Mouse (Mus musculus): ENCODE data around the gene Gm20388. TPM values are rescaled to one million over a fixed set of nuclear protein-coding genes. Genes with fewer than 3 reads are reported as not detected.
"Not testable (repeated sequence)": the region's sequence is repeated elsewhere in the genome, so short reads cannot be mapped to it uniquely, and the experiment has no call there.

Gene Gm20388
- total RNA-seq, 2 experiments from 2014 or later = 4.4 to 7.8 TPM

DNA sequence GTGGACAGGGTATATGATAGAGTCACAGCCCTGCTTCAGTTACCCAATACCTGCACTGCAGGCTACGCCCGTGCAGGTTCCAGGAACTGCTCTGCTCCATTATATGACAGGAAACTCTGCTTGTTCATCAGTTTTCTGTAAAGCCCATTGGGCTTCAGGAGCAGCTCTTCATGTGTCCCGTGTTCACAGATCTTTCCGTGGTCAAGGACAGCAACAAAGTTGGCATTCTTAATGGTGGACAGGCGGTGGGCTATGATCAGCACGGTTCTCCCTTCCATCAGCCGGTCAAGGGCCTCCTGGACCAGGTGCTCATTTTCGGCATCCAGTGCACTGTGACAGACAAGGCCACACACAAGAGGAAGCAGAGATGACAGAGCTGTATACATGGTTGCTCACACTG lies 4043.6 kb downstream of the Gm20388 start:
- DNase-seq (ENCODE audit: low spot score in 2 of 2) = no peak

GRCm38 (mm10) chr8:123958130-123958529 lies 4047.5 kb downstream of the Gm20388 start:
- DNase-seq (ENCODE audit: low spot score in 2 of 2) = peak; percentile 28 to 47

DNA sequence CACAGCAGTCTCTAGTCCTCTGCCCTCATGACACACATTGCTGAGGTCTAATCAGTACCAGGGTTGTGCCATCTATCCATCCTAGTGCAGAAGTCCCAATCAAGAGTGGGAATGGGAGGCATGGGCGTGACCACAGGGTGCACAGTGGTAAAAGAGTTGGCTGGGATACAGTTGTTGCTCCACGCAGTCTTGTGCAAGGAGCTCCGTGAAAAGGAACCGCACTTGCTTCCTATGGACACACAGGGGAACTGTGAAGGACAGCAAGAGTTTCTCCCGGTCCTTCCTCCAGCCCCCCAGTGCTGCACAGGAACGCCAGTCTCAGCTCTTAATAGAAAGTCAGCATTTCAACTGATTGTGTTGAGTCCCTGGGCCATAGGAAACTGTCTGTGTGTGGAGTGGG lies 4048.8 kb downstream of the Gm20388 start:
- DNase-seq (ENCODE audit: low spot score in 2 of 2) = no peak

GRCm38 (mm10) chr8:123960056-123960455 lies 4049.4 kb downstream of the Gm20388 start:
- no peak for DNase-seq (ENCODE audit: low spot score in 2 of 2)

- DNase-seq (ENCODE audit: low spot score in 2 of 2) = not testable (repeated sequence)
These were observed 4049.9 kb downstream of the Gm20388 start for GRCm38 (mm10) chr8:123960556-123960955.

DNA sequence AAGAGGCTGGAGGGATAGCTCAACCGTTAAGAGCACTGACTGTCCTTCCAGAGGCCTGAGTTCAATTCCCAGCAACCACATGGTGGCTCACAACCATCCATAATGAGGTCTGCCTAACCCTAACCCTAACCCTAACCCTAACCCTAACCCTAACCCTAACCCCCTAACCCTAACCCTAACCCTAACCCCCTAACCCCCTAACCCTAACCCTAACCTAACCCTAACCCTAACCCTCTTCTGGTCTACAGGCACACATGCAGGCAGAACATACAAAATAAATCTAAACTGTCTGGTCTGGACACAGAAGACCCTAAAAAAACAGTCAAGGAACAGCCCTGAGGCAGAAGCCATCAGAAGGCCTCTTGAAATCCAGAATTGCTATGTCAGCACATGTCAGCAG lies 4050.7 kb downstream of the Gm20388 start:
- DNase-seq (ENCODE audit: low spot score in 2 of 2) = no peak

DNA sequence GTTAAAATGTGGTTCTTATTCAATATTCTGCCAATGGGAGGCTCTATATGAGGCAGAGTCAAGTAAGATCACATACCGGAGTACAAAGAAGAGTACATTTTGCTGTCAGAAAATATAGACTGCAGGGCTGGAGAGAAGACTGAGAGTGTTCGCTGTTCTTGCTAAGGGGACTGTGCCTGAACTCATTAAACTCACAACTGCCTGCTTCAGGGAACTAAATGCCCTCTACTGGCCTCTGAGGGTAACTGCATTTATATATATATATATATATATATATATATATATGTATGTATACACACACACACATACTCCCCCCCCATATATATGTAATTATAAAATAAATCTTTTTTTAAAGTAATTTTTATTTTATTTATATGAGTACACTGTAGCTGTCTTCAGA lies 4056.3 kb downstream of the Gm20388 start:
- DNase-seq (ENCODE audit: low spot score in 2 of 2) = no peak

DNA sequence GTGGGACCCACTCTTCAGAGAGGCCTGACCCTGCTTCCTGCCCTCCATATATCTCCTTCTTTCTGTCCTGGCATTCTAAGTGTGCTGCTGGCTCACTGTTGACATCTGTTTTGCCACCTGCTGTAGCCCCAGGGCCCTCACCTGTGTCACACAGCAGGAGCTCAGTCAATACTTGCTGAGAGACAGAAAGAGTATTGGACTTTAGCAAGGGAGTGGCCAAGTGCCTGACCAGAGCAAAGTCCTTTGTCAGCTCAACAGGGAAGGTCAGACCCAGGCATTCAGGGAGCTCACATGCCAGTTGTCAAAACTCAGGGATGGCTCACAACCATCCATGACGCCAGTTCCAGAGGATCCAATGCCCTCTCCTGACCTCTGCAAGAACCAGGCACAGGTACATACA lies 4062.9 kb downstream of the Gm20388 start:
- DNase-seq (ENCODE audit: low spot score in 2 of 2) = no peak

DNA sequence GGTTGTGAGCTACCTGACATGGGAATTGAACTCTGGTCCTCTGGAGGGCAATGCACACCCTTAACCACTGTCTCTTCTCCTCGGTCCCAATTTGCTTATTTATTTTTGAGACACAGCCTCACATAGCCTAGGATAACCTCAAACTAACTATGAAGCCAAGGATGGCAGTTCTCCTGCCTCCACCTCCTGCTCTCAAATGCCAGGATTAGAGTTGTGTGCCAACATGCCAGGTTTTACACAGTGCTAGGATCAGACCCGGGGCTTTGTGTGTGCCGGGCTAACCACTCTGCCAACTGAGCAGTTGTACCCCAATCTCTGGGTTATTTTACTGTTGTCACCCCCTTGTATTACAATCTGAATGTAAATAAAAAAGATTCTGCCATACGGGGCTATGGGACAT lies 4066.9 kb downstream of the Gm20388 start:
- no peak for DNase-seq (ENCODE audit: low spot score in 2 of 2)

DNA sequence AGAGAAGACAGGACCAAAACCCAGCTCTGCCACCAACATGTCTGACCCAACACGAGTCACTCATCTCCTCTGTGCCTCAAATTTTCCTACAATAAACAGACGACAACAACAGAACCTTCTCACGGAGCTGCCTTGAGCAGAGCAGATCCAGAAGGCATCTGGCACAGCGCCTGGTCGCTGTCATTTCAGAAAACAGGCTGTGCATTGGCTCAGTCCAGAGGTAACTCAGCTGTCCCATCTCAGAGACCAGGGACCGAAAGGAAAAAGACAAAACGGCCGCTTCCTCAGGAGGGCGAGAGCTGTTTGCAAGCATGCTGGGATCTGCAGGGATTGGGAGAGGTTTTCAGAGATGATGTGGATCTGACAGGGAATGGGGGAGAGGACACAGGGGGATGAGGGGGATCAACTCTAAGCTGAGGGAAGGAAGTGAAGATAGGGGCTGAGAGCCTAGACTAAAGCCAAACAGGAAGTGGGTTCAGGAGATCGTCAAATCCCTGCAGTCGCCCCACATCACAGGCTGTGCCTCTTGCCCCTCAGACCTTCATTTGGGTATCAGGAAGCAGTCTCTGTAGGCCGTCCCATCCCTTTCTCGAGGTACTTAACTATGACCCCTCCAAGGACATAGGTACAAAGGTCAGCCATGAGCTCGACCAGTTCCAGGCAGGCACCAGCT lies 4067.7 kb downstream of the Gm20388 start:
- DNase-seq (ENCODE audit: low spot score in 2 of 2) = no peak

DNA sequence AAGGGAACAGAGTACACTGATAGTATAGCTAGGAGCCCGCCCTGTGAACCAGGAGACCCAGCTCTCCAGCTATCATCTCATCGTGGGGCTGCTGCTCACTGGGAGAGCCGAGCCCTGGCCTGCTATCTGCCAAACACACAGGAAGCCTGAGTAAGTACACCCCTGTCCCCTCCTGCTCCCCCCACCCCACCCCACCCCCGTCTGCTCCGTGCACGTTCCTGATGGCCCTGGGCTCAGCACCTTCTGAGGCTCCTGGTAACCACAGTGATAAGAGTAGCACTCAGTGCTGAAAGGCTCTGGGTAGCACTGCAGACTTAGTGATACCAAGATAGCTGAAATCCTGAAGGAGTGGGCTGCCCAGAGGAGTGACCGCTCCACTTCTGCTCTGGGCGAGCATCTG lies 4068.3 kb downstream of the Gm20388 start:
- DNase-seq (ENCODE audit: low spot score in 2 of 2) = no peak

DNA sequence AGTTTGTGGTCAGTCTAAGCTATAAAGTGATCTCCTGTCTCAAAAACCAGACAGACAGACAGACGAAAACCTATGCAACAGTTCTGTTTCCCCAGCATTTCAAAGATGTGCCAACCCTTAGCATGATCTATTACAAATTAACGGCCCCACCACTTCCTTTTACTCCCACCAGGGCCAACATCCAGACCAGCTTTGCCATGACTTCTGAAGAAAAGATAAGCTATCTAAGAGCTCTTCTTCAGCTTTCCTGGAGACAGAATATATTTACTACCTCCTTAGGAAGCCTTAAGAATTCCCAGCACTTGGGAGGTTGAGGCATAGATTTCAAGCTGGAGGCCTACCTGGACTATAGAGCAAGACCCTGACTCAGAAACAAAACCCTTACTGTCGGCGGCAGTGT lies 4069.6 kb downstream of the Gm20388 start:
- DNase-seq (ENCODE audit: low spot score in 2 of 2) = no peak

DNA sequence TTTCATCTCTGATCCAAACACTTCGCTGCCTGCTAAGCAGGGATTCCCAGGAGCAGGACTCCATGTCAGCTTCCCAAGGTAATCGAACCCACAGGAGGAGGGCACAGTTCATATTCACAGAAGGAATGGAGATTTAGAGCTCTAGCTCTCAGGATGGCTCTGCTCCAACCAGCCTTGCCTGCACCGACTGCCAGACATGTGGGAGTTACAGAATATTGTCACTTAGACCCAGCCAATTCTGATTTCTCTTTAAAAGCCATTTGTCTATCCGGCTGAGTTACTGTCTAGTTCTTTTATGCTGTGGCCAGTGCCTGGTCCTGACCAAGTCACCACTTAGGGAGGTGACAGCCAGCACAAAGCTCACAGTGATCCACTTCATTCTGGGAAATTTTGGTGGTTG lies 4071.0 kb downstream of the Gm20388 start:
- DNase-seq (ENCODE audit: low spot score in 2 of 2) = peak; percentile 19 to 35

DNA sequence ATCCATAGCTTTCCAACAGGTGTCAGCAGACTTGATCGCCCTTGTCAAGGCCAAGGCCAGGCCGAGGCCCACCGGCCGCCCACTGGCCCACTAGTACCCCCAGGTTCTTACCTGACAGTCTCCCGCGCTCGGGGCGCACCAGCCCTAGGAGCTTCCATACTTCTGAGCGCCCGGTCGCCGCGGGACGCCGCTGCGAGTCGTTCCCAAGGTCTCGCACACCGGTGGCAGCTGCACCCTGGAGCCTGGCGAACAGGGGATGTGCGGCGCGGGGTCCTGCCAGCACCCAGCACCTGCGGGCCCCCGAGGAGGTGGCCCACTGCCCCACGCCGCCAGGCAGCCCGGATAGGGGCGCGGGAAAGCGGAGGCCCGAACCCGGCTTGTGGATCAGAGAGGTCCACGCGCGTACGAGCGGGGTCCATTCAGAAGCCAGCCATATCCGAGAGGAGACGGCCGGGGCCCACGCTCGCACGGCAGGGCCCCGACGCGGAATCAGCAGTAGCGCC lies 4071.7 kb downstream of the Gm20388 start:
- DNase-seq (ENCODE audit: low spot score in 2 of 2) = peak in 1 of 2 experiments; percentile 13

- peak; percentile 62 to 75 for DNase-seq (ENCODE audit: low spot score in 2 of 2)
These were observed 4072.3 kb downstream of the Gm20388 start, which contains the start of gene Abcb10 for GRCm38 (mm10) chr8:123982826-123983400. Gene Abcb10 (minus strand): TSS chr8:123983122.

- no peak for DNase-seq (ENCODE audit: low spot score in 2 of 2)
These were observed 4078.0 kb downstream of the Gm20388 start for GRCm38 (mm10) chr8:123988605-123989038.

DNA sequence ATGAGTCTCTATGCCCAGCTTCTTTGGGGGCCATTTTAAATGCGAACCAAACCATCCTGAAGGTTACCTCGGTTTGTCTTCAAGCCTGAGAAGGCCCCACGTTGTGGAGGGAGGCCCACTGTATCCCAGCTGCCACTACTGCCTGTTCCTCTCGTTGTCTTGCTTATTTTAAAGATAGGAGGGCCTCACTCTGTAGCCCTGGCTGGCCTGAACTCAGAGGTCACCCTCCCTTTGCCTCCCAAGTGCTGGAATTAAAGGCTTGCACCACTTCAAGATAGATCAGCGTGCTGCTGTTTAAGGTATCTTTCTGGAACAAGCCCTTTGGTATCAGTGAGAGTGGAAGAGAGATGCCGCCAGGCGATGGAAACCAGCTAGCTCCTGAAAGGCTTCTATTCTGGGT lies 4078.5 kb downstream of the Gm20388 start:
- DNase-seq (ENCODE audit: low spot score in 2 of 2) = no peak

- DNase-seq (ENCODE audit: low spot score in 2 of 2) = no peak
These were observed 4079.8 kb downstream of the Gm20388 start for GRCm38 (mm10) chr8:123990277-123991049.

- DNase-seq (ENCODE audit: low spot score in 2 of 2) = no peak
These were observed 4081.9 kb downstream of the Gm20388 start for GRCm38 (mm10) chr8:123992587-123992986.

- no peak for DNase-seq (ENCODE audit: low spot score in 2 of 2)
These were observed 4083.0 kb downstream of the Gm20388 start for GRCm38 (mm10) chr8:123993597-123993996.

- DNase-seq (ENCODE audit: low spot score in 2 of 2) = no peak
These were observed 4083.4 kb downstream of the Gm20388 start for GRCm38 (mm10) chr8:123993997-123994396.

GRCm38 (mm10) chr8:123999568-123999967 lies 4088.9 kb downstream of the Gm20388 start:
- no peak for DNase-seq (ENCODE audit: low spot score in 2 of 2)
